Mouse (Mus musculus): ENCODE measurements around the gene Tmcc1.

- no peak for TF ChIP-seq CTCF (IDR thresholded peaks at IDR 0.05; ENCODE audit: low read depth)
- TF ChIP-seq EP300 (optimal IDR thresholded peaks at IDR 0.05): no peak
Observed at GRCm38 (mm10) chr6:116005275-116005958, 187.9 kb downstream of the Tmcc1 start.

Data from stomach, postnatal 0 days (tissue).